Mouse (Mus musculus) liver, postnatal 0 days (tissue): ENCODE results near the gene Rgs4. TPM values are rescaled to one million over a fixed set of nuclear protein-coding genes. Genes with fewer than 3 reads are reported as not detected.

ENCODE experiments used
- ATAC-seq: fragments of 200-750 bp; cut with Nextera tagmentation; 2 replicates; pipeline ENCODE4 v1.8.0; 2017; ENCODE audit warnings: mild to moderate bottlenecking, moderate library complexity
- DNase-seq: peaks from one replicate; pipeline ENCODE4 v3.0.0-alpha.2; 2016
- H3K27ac ChIP-seq: fragments of 300-500 bp; sonication (generic); 2 replicates; pipeline ENCODE4 v1.5.1; 2014; ENCODE audit warnings: antibody characterized with exemption, moderate library complexity, mild to moderate bottlenecking, low read depth
- H3K27me3 ChIP-seq: fragments of 300-500 bp; sonication (generic); 2 replicates; pipeline ENCODE4 v1.6.1; 2014; ENCODE audit warnings: low read length, control low read depth, mixed read lengths; ENCODE audit not compliant: insufficient read depth
- H3K36me3 ChIP-seq: fragments of 300-500 bp; sonication (generic); replicated peaks from 2 replicates; pipeline ENCODE4 v1.6.1; 2014; ENCODE audit warnings: mild to moderate bottlenecking, control low read depth, low read length, moderate library complexity, mixed read lengths; ENCODE audit not compliant: insufficient read depth
- H3K4me1 ChIP-seq: fragments of 300-500 bp; sonication (generic); 2 replicates; pipeline ENCODE4 v1.6.1; 2014; ENCODE audit warnings: antibody characterized with exemption, mild to moderate bottlenecking, control low read depth; ENCODE audit not compliant: insufficient read depth
- H3K4me2 ChIP-seq: fragments of 300-500 bp; sonication (generic); 2 replicates; pipeline ENCODE4 v1.6.1; 2014; ENCODE audit warnings: low read depth, mild to moderate bottlenecking, low read length, moderate library complexity, mixed read lengths
- H3K4me3 ChIP-seq: fragments of 300-500 bp; sonication (generic); 2 replicates; pipeline ENCODE4 v1.5.1; 2014; ENCODE audit warnings: low read depth, low read length
- H3K9ac ChIP-seq: fragments of 300-500 bp; sonication (generic); replicated peaks from 2 replicates; pipeline ENCODE4 v1.6.1; 2014; ENCODE audit warnings: mild to moderate bottlenecking, moderate library complexity
- H3K9me3 ChIP-seq: fragments of 300-500 bp; sonication (generic); 2 replicates; pipeline ENCODE4 v1.6.1; 2016; ENCODE audit warnings: mild to moderate bottlenecking, control low read depth, low read length, mixed read lengths
- CTCF ChIP-seq: sonication (generic); IDR thresholded peaks from 2 replicates; pipeline ENCODE4 v1.5.1; 2016; ENCODE audit warnings: antibody characterized with exemption, low read depth
- EP300 ChIP-seq: IDR thresholded peaks from 2 replicates; pipeline ENCODE4 v1.6.1; 2016; ENCODE audit warnings: antibody characterized with exemption, low read depth, mild to moderate bottlenecking
- WGBS: fragments of 180-500 bp; shearing (Covaris S2); extraction: QIAGEN DNeasy Blood & Tissue Kit; methylation state at CpG from one replicate; pipeline ENCODE4 v1.1.7; 2014; ENCODE audit not compliant: insufficient replicate concordance; 5-methylcytosine and 5-hydroxymethylcytosine counted together
- polyA plus RNA-seq: library from polyadenylated mRNA; unstranded; fragments of >200 nt; fragmentation: Nextera tagmentation; extraction: Ambion mirVana; gene quantifications from 2 replicates; pipeline ENCODE4 v1.2.1, GENCODE M21; 2015

Rgs4 gene
- polyA plus RNA-seq, 1 experiment from 2014 or later: 0.35 TPM

DNA sequence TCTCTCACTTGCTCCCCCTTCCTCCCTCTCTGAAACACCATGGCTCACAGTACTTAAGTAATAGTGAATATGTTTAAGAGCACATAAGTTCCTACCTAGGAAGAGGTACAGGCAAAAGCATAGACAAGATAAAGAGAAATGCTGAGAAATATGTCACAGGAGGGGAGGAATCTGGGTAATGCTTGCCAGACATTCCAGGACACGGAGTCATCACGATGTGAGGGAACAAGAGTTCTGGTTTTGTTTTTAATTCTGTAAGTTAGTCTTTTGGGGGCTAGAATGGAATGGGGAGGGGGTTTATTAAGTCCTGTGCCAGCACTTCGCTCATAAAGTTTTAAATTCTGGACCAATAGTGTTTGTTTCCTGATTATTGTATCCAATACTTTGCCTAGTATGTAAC is 52.1 kb downstream of the Rgs4 start:
- 72% methylated on average over 3 of the region's 3 CpGs for WGBS
- H3K27me3 ChIP-seq: no peaks in the 10 kb centered on the region
- no peak for DNase-seq

DNA sequence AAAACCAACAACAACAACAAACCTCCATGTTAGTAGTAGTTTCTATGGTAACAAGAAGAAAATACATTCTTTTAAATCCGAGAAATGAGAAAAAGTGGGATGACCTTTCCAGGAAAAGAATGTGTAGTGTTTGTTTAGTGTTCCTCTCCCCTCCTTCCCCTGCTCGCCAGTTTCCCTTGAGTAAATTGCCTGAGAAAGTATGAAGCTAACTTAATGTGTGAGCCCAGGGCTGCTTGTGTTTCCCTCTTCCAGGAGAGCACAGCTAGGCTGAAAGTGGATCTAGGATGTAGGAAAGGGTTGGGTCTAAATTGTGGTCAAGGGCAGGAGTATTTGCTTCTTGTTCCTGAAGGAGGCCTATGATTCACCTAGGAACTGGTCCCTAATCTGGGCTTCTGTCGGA is 53.9 kb downstream of the Rgs4 start:
- H3K4me1 ChIP-seq: no peaks in the 10 kb centered on the region
- H3K27ac ChIP-seq: no peak overlapping the region
- TF ChIP-seq EP300 (no peak), CTCF (no peak)
- H3K4me2 ChIP-seq: no peak overlapping the region
- H3K9ac ChIP-seq: no peak overlapping the region
- H3K4me3 ChIP-seq: no peak overlapping the region
- ATAC-seq: no peak
- no peak for DNase-seq
- no peaks in the 10 kb centered on the region for H3K9me3 ChIP-seq
- 64% methylated on average over 3 of the region's 3 CpGs for WGBS
- no peaks in the 10 kb centered on the region for H3K36me3 ChIP-seq
- H3K27me3 ChIP-seq: no peaks in the 10 kb centered on the region

More for the DNA sequence above, 52.1 kb downstream of the Rgs4 start:
- no peaks in the 10 kb centered on the region for H3K4me1 ChIP-seq
- no peaks in the 10 kb centered on the region for H3K9me3 ChIP-seq
- no peak overlapping the region for H3K27ac ChIP-seq
- H3K9ac ChIP-seq: no peak overlapping the region
- H3K36me3 ChIP-seq: no peaks in the 10 kb centered on the region
- no peak for TF ChIP-seq EP300
- TF ChIP-seq CTCF: no peak
- no peak for ATAC-seq
- no peak overlapping the region for H3K4me2 ChIP-seq
- H3K4me3 ChIP-seq: no peak overlapping the region

DNA sequence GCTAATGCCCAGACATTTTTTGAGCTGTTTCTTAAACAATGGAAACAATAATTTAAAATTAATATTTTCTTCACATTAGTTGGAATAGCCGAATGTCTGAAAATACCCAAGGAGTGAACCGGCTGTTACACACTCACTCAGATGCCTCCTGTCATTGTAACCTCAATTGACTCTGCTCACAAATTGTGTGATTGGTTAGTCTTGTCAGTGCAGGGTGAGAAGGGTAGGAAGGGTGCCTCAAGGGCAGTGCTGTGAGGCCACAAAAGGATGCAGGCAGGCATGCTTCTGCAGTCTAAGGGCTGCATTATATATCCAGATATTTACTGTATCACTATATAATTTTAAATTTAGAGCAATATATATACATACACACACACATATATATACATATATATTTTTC is 54.4 kb downstream of the Rgs4 start:
- DNase-seq: no peak
- no peaks in the 10 kb centered on the region for H3K27me3 ChIP-seq
- no peak overlapping the region for H3K9ac ChIP-seq
- H3K36me3 ChIP-seq: no peaks in the 10 kb centered on the region
- no peak overlapping the region for H3K27ac ChIP-seq
- no peak overlapping the region for H3K4me2 ChIP-seq
- H3K4me1 ChIP-seq: no peaks in the 10 kb centered on the region
- 86% methylated on average over 2 of the region's 2 CpGs for WGBS
- H3K4me3 ChIP-seq: no peak overlapping the region
- no peak for ATAC-seq
- H3K9me3 ChIP-seq: no peaks in the 10 kb centered on the region
- TF ChIP-seq CTCF: no peak
- no peak for TF ChIP-seq EP300

Other genes with a start within 250 kb of the Rgs4 start
- 20.5 and 22.6 TPM in 2 replicates for gene Nuf2, start 216.2 kb downstream of the Rgs4 start, polyA plus RNA-seq
- gene Rgs5, start 92.1 kb downstream of the Rgs4 start, polyA plus RNA-seq: 0.46 and 0.62 TPM in 2 replicates
- not detected in 2 replicates for gene Ccdc190, start 181.0 kb upstream of the Rgs4 start, polyA plus RNA-seq
- 20.8 and 25.7 TPM in 2 replicates for gene Hsd17b7, start 221.6 kb upstream of the Rgs4 start, polyA plus RNA-seq